Mouse (Mus musculus) ES-E14 (cell line): ENCODE measurements at regions not wholly inside any gene's neighbourhood (a gene's known extent, or its start where the extent isn't known, plus 50 kb on each side); places are given as distances from the start of the nearest gene placed in this dataset.
"Not testable (repeated sequence)": the region's sequence is repeated elsewhere in the genome, so short reads cannot be mapped to it uniquely, and the experiment has no call there.

Source experiments
- CHD2 ChIP-seq: IDR thresholded peaks from 2 replicates; pipeline ENCODE4 v1.6.1; 2014; ENCODE audit warnings: mild to moderate bottlenecking, low read depth, low read length, inconsistent platforms
- HCFC1 ChIP-seq: IDR thresholded peaks from 2 replicates; pipeline ENCODE4 v1.6.1; 2012; ENCODE audit warnings: low read length, inconsistent platforms, borderline replicate concordance; ENCODE audit not compliant: insufficient read depth
- MAFK ChIP-seq: IDR thresholded peaks from 2 replicates; pipeline ENCODE4 v1.6.1; 2014; ENCODE audit warnings: mild to moderate bottlenecking, low read depth, low read length, inconsistent platforms; ENCODE audit not compliant: insufficient read depth
- ZC3H11A ChIP-seq: IDR thresholded peaks from 2 replicates; pipeline ENCODE4 v1.6.1; 2012; ENCODE audit warnings: low read depth, mild to moderate bottlenecking, inconsistent platforms, low read length, borderline replicate concordance
- ZNF384 ChIP-seq: IDR thresholded peaks from 2 replicates; pipeline ENCODE4 v1.6.1; 2012; ENCODE audit warnings: low read depth, low read length, inconsistent platforms

- TF ChIP-seq MAFK, HCFC1, CHD2, ZC3H11A, ZNF384: not testable (repeated sequence)
These were observed 225.4 kb downstream of the Ankrd50 start for GRCm38 (mm10) chr3:38259223-38259622.
